In genomic region chr9:21545916-21546788, GRCm38 (mm10) we compare ENCODE assay signal across 8 mouse cellular contexts. TPM values are rescaled to one million over a fixed set of nuclear protein-coding genes. Genes with fewer than 3 reads are reported as not detected.
DNase-seq lines count a peak whose midpoint lies in the region; ATAC-seq and TF ChIP-seq lines count a peak whose summit lies in the region.

No protein-coding gene starts in this region.

- peak; percentile 99 for DNase-seq in ZHBTc4 (ENCODE audit: low read depth, low spot score)
- DNase-seq in gastrocnemius, adult 2 months = peak; percentile 100
- DNase-seq in hindbrain, postnatal 0 days (ENCODE audit: low spot score) = peak; percentile 99
- DNase-seq in left cerebral cortex, adult 2 months (ENCODE audit: extremely low spot score in 1 of 2, low spot score in 2 of 2) = peak; percentile 99 to 100
- DNase-seq in right cerebral cortex, adult 2 months (ENCODE audit: low spot score in 2 of 2) = peak; percentile 98
- peak; percentile 100 for DNase-seq in urinary bladder, postnatal 14 days (ENCODE audit: low spot score)

- H3K36me3 ChIP-seq in hindbrain, postnatal 0 days (ENCODE audit: insufficient read depth, low read length) = peaks cover 9% of the 10 kb centered on the region

- peak overlapping the region; percentile 90 for H3K4me2 ChIP-seq in hindbrain, postnatal 0 days (ENCODE audit: low read depth, low read length)

- H3K9ac ChIP-seq in hindbrain, postnatal 0 days (replicated peaks; ENCODE audit: low read length) = peak overlapping the region; percentile 95

- WGBS in hindbrain, postnatal 0 days = under 1% methylated on average over 62 of the region's 67 CpGs

- peak; percentile 88 for ATAC-seq in common myeloid progenitor, adult 5-6 weeks (replicated peaks; ENCODE audit: low read depth, poor library complexity, severe bottlenecking)
- ATAC-seq in hindbrain, postnatal 0 days = peak; percentile 96
- peak; percentile 92 for ATAC-seq in megakaryocyte, adult 5-6 weeks (ENCODE audit: poor library complexity, severe bottlenecking)

- intact Hi-C loops in gastrocnemius, adult 2 months (cut with DNase I) = loop anchor here (2.0 kb wide), 2 partner anchors 35 to 47 kb away; partner anchors contain the start of genes Timm29, Tmed1 and Yipf2
- intact Hi-C loops in left cerebral cortex, adult 2 months (cut with DNase I) = loop anchor here (2.0 to 5.0 kb wide), 3 partner anchors 35 to 179 kb away; partner anchors contain the start of genes Ilf3, Timm29, Tmed1 and Yipf2

- peak overlapping the region; percentile 88 for H3K4me3 ChIP-seq in gastrocnemius, adult 2 months
- H3K4me3 ChIP-seq in hindbrain, postnatal 0 days (ENCODE audit: low read length) = peak overlapping the region; percentile 80
- peak overlapping the region; percentile 57 for H3K4me3 ChIP-seq in left cerebral cortex, adult 2 months

- H3K27me3 ChIP-seq in hindbrain, postnatal 0 days (ENCODE audit: insufficient read depth, low read length) = no peaks in the 10 kb centered on the region

- peaks cover 10% of the 10 kb centered on the region for H3K4me1 ChIP-seq in hindbrain, postnatal 0 days (ENCODE audit: insufficient read depth, low read length)

- no peaks in the 10 kb centered on the region for H3K9me3 ChIP-seq in hindbrain, postnatal 0 days (ENCODE audit: low read length)

- peak; percentile 29 for TF ChIP-seq CTCF in gastrocnemius, adult 2 months (IDR thresholded peaks at IDR 0.05)
- TF ChIP-seq CTCF in hindbrain, postnatal 0 days (IDR thresholded peaks at IDR 0.05; ENCODE audit: low read depth) = peak; percentile 42
- TF ChIP-seq CTCF in left cerebral cortex, adult 2 months (IDR thresholded peaks at IDR 0.05) = no peak

- peak overlapping the region; percentile 93 for H3K27ac ChIP-seq in gastrocnemius, adult 2 months
- H3K27ac ChIP-seq in hindbrain, postnatal 0 days = peak overlapping the region; percentile 98
- H3K27ac ChIP-seq in left cerebral cortex, adult 2 months = peak overlapping the region; percentile 58

RNA-seq across cellular contexts. Expression of gene Carm1, which starts 0.5 kb away (rescaled TPM):
- 26.4 and 50.2 TPM in 2 replicates for total RNA-seq in common myeloid progenitor, adult 5-6 weeks (2017)
- total RNA-seq in gastrocnemius, adult 2 months (2021) = 10 to 100 TPM; 54.6 to 57.2 TPM
- total RNA-seq in hindbrain, postnatal 0 days (2014; rRNA removed) = 84.9 and 92.7 TPM in 2 replicates
- polyA plus RNA-seq in hindbrain, postnatal 0 days (2015; fragmentation: Nextera tagmentation; extraction: Ambion mirVana) = 20.6 and 25.0 TPM in 2 replicates
- total RNA-seq in left cerebral cortex, adult 2 months (2021) = 10 to 100 TPM; 78.2 to 79.5 TPM
- 19.1 and 26.3 TPM in 2 replicates for total RNA-seq in megakaryocyte, adult 5-6 weeks (2015)
- total RNA-seq in megakaryocyte, adult 5-6 weeks (2017) = 8.5 and 14.1 TPM in 2 replicates

RNA-seq across cellular contexts. Expression of gene AB124611, which starts 20.2 kb away (rescaled TPM):
- total RNA-seq in common myeloid progenitor, adult 5-6 weeks (2017) = 0.39 and 2.6 TPM in 2 replicates
- total RNA-seq in gastrocnemius, adult 2 months (2021) = 1 to 10 TPM in 1 of 2 experiments, under 1 TPM in 1; 0.74 to 1.3 TPM
- 1.2 and 2.2 TPM in 2 replicates for total RNA-seq in hindbrain, postnatal 0 days (2014; rRNA removed)
- polyA plus RNA-seq in hindbrain, postnatal 0 days (2015; fragmentation: Nextera tagmentation; extraction: Ambion mirVana) = 1.1 and 1.2 TPM in 2 replicates
- total RNA-seq in left cerebral cortex, adult 2 months (2021) = under 1 TPM in 1 of 2 experiments, not detected in 1; 0.29 TPM
- total RNA-seq in megakaryocyte, adult 5-6 weeks (2015) = 179 and 187 TPM in 2 replicates
- 290 and 296 TPM in 2 replicates for total RNA-seq in megakaryocyte, adult 5-6 weeks (2017)

RNA-seq across cellular contexts. Expression of gene Tmed1, which starts 36.1 kb away (rescaled TPM):
- 13.8 and 17.1 TPM in 2 replicates for total RNA-seq in common myeloid progenitor, adult 5-6 weeks (2017)
- 10 to 100 TPM; 28.9 to 35.8 TPM for total RNA-seq in gastrocnemius, adult 2 months (2021)
- total RNA-seq in hindbrain, postnatal 0 days (2014; rRNA removed) = 50.2 and 61.3 TPM in 2 replicates
- polyA plus RNA-seq in hindbrain, postnatal 0 days (2015; fragmentation: Nextera tagmentation; extraction: Ambion mirVana) = 59.2 and 65.8 TPM in 2 replicates
- 10 to 100 TPM; 13.1 to 13.9 TPM for total RNA-seq in left cerebral cortex, adult 2 months (2021)
- total RNA-seq in megakaryocyte, adult 5-6 weeks (2015) = 5.4 and 6.2 TPM in 2 replicates
- 8.7 and 9.3 TPM in 2 replicates for total RNA-seq in megakaryocyte, adult 5-6 weeks (2017)

RNA-seq across cellular contexts. Expression of gene Timm29, which starts 46.4 kb away (rescaled TPM):
- 42.6 and 47.7 TPM in 2 replicates for total RNA-seq in common myeloid progenitor, adult 5-6 weeks (2017)
- total RNA-seq in gastrocnemius, adult 2 months (2021) = 10 to 100 TPM; 44.1 to 48.3 TPM
- 63.3 and 66.8 TPM in 2 replicates for total RNA-seq in hindbrain, postnatal 0 days (2014; rRNA removed)
- 49.4 and 51.5 TPM in 2 replicates for polyA plus RNA-seq in hindbrain, postnatal 0 days (2015; fragmentation: Nextera tagmentation; extraction: Ambion mirVana)
- 10 to 100 TPM; 52.3 to 53.2 TPM for total RNA-seq in left cerebral cortex, adult 2 months (2021)
- 20.5 and 22.2 TPM in 2 replicates for total RNA-seq in megakaryocyte, adult 5-6 weeks (2015)
- 21.3 and 22.3 TPM in 2 replicates for total RNA-seq in megakaryocyte, adult 5-6 weeks (2017)

RNA-seq across cellular contexts. Expression of gene Yipf2, which starts 46.5 kb away (rescaled TPM):
- total RNA-seq in common myeloid progenitor, adult 5-6 weeks (2017) = 4.0 and 6.2 TPM in 2 replicates
- total RNA-seq in gastrocnemius, adult 2 months (2021) = 1 to 10 TPM; 5.8 to 6.9 TPM
- total RNA-seq in hindbrain, postnatal 0 days (2014; rRNA removed) = 18.6 and 25.5 TPM in 2 replicates
- 18.4 and 19.3 TPM in 2 replicates for polyA plus RNA-seq in hindbrain, postnatal 0 days (2015; fragmentation: Nextera tagmentation; extraction: Ambion mirVana)
- total RNA-seq in left cerebral cortex, adult 2 months (2021) = 10 to 100 TPM; 21.7 to 22.2 TPM
- total RNA-seq in megakaryocyte, adult 5-6 weeks (2015) = 5.2 and 5.4 TPM in 2 replicates
- total RNA-seq in megakaryocyte, adult 5-6 weeks (2017) = 5.9 and 8.7 TPM in 2 replicates

Comparison
In these comparisons a context has a peak if more than half of its experiments do, and no peak if none do; other contexts are left out.
1. Peak in every context shown above with its lines: DNase-seq, ATAC-seq, H3K4me3 ChIP-seq and H3K27ac ChIP-seq.
2. RNA of gene AB124611, which starts 20.2 kb away (total RNA-seq): 179 to 296 TPM in megakaryocyte, adult 5-6 weeks; 0.39 to 2.6 TPM in common myeloid progenitor, adult 5-6 weeks, 1.2 to 2.2 TPM in hindbrain, postnatal 0 days, 0.74 to 1.3 TPM in gastrocnemius, adult 2 months and 0.29 TPM in left cerebral cortex, adult 2 months; every median in the first group is over 10 times any median in the second.